Mouse (Mus musculus) urinary bladder, postnatal 10 days (tissue): ENCODE results near the gene Tmem30b.
"Not testable (repeated sequence)": the region's sequence is repeated elsewhere in the genome, so short reads cannot be mapped to it uniquely, and the experiment has no call there.

Experiments
- DNase-seq: peaks from one replicate; pipeline ENCODE4 v3.0.0; 2022; ENCODE audit warnings: low spot score

Tmem30b gene

DNA sequence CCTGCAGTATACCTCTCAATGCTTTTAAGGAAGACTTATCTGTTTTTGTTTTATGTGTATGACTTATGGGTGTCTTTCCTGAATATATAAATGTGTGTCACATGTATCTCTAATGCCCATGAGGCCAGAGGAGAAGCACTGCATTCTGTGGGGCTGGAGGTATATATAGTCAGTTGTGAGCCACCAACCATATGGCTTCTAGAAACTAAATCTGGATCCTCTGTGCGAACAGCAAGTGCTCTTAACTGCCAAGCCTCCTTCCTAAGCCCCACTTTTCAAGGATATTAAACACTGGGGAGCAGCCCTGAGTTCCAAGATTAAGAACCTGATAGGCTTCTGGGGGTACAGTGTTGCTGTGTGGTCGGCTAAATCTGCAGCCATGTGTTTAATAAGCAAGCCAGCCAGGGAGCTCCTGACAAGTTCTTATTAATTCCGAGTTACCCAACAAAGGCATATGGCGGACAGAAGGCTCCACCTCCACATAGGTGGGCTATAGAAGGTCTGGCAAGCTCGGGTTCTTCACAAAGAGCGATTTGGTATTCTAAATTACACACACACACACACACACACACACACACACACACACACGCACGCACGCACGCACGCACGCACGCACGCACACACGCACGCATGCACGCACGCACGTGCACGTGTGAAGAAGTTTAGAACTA lies 12.5 kb upstream of the Tmem30b start:
- no peak for DNase-seq

- no peak for DNase-seq
Measured at GRCm38 (mm10) chr12:73554155-73554554, 8.0 kb upstream of the Tmem30b start.

DNA sequence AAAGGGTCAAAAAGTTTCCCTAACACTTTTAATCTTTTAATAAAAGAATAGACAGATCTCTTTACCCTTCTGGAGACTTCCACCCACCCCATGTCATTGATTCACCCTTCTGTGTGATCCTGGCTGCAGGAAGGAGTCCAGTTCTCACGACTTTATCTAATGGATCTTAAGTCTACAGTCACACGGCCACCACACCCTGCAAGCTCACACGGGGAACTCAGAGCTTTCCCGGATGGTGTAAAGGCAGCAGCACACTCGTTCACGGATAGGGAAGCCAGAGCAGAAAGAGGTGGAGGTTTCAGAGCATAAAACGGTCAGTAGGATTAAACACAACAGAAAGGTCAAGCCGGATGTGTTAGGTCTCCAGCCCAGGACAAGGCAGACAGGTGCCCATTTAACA lies 2.1 kb upstream of the Tmem30b start:
- no peak for DNase-seq

GRCm38 (mm10) chr12:73547646-73548045 lies 1.5 kb upstream of the Tmem30b start:
- no peak for DNase-seq

- no peak for DNase-seq
Measured at GRCm38 (mm10) chr12:73545672-73546085, 513 bp downstream of the Tmem30b start.

DNA sequence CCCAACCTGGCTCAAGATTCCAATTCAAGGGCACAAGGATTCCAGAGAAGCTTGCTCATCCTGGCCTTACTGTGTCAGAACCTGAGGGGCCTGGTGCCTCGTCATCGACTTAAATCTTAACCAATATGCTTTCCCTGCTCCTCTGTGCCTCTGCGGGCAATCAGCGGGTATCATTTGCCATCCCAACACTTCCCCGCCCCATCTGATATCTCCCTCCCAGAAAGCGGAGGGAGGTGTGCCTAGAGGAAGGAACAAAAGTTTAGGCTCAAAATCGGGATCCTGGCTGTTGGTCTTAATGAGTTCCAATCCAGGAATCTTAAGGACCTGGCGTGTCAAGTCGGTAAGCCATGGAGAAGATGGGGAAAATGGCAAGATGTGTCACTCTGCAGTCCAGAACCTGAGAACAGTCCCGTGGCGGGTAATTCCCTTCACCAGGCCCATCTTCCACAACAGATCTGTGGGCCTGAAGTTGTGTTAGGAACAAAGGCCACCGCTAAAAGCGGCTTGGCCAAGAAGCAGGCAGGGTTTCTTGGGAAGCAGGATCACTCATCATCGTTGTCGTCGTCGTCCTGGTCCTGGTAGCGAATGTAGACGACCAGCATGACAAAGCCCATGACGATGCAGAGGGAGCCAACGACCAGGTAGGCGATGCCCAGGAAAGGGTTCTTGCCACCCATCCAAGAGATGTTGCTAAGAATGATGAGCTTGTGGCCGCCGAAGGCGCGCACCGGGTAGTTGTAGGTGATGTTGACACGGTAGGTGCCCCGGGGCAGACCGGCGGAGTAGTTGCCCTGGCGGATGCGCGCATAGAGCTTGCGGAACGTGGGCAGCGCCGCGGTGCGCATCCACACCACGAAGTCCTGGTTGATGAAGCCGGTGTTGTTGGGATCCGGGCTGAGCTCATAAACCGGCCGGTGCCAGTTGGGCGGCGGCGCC lies 1.2 kb downstream of the Tmem30b start:
- DNase-seq, result no peak

- no peak for DNase-seq
Measured at GRCm38 (mm10) chr12:73543191-73543590, 3.0 kb downstream of the Tmem30b start.

- no peak for DNase-seq
Measured at GRCm38 (mm10) chr12:73540402-73540801, 5.8 kb downstream of the Tmem30b start.

GRCm38 (mm10) chr12:73539151-73539550 lies 7.0 kb downstream of the Tmem30b start:
- no peak for DNase-seq

DNA sequence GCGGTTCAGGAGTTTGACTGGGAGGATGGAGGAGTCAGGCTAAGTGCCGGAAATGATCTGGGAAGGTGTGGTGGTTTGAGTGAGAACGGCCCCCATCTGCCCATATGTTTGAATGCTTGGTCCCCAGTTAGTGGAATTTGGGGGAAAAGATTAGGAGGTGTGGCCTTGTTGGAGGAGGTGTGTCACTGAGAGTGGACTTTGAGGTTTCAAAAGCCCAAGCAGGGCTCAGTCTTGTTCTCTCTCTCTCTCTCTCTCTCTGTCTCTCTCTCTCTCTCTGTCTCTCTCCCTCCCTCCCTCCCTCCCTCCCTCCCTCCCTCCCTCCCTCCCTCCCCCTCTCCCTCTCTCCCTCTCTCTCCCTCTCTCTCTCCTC lies 8.1 kb downstream of the Tmem30b start:
- not testable (repeated sequence) for DNase-seq

DNA sequence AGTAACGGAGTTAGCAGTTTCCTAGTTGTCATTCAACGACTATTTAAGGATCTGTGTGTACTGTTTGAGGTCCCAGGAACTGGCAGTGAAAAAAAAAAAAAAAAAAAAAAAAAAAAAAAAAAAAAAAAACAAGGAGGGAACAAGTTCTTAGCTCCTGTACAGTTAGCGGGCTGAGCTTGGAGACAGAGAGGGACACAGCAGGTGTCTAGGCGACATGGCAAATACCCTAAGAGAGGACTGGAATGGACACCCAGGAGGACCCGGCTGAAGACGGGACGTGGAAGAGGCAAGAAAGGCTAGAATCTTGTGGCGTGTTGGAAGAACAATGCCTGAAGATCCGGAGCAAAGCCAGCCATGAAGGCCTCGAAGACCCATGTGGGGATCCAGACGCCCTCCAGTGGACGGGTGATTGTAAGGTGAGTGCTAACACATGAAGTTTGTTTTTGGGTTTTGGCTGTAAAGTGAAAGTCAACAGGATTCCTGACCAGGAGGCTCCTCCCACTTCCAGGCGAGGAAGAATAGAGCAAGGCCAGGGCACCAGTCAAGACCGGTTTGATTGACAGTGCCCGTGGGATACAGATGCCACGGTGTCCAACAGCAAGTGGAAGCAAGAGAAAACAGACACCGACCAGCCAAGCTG lies 8.6 kb downstream of the Tmem30b start:
- no peak for DNase-seq

DNA sequence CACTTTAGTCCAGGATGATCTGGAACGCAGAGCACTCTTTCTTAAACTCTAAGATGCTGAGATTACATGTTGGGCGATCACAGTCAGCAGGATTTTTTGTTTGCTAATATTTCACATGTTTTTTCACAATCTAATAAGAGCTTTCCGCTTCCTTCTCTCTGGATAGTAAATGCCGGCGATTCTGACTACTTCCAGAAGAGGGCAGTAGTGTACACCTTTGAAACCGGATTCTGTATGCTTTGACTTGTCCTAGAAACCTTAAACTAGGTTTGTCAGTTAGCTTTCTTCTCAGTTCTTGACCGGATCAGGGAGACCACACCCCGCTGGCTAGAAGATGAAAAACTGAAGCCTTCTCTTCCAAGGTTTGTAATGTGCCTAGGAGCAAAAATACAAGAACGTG lies 11.6 kb downstream of the Tmem30b start:
- DNase-seq, result no peak

DNA sequence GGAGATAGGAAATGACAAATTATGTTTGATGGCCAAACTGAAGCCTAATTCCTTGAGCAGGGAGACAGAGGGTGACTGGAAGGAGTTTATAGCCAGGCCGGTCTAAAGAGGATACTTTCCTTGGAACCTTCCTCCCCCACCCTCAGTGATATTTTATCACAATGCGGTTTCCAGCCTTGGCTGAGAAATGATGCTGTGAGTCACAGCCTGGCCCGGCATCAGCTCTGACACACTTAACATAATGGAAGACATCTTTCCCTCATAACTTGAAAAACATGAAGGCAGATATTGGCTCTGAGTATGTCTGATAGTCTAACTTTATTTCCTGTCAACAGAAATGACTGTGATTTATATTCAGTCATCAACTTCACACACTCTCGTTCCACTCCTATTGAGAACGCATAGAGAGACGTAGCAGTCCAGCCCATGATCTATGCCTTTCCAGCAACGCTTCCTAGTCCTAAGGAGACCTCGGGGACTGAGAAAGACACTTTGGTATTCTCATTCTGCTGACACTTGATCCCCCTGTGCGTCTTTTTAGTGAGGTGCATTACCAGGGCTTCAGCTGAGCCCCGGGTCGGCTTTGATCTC lies 14.2 kb downstream of the Tmem30b start:
- DNase-seq, result no peak

DNA sequence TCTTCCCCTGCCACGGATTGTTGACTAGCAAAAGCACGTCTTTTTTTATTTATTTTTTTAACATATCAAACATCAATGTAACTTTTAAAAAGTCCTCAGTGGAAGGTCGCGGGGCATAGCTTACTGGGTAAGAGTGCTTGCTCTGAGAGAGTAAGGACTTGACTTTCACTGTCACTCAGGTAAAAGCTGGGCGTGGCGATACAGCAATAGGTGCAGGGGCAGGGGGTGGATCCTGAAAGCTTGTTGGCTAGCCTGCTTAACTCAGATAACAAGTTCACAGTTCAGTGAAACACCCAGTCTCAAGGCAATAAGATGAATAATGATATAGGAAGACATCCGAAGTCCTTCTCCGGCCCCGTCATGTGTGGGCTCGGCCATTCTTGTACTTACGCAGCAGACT lies 16.6 kb downstream of the Tmem30b start:
- no peak for DNase-seq

GRCm38 (mm10) chr12:73529131-73529530 lies 17.1 kb downstream of the Tmem30b start:
- DNase-seq, result no peak

GRCm38 (mm10) chr12:73528142-73528541 lies 18.1 kb downstream of the Tmem30b start:
- not testable (repeated sequence) for DNase-seq

DNA sequence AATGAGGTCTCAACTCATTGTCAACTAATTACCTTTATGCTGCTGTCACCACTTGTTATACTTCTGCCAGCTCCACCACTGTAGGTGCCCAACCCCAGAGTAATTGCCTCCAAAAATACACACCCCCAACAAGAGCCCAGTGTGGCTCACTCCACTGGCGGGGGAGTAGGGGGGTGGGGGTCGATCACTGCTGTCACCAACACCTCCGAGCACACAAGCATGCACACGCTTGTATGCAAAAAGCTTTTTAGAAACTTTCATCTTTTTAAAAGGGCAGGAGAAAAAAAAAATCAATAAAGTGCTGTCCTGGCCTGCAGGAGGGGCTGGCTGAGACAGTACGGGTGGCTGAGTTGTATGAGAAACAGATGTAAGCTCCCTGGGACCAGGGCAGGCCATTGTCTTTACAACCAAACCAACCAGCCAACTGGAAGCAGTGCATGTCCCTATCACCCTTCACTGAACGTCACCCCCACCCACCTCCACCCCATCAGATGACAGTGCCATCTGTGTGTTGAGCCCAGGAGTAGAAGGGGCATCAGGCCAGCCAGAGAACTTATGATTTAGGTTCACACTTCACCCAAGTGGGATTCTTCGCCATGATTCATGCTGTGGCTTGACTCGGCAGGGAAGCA lies 20.8 kb downstream of the Tmem30b start:
- no peak for DNase-seq

GRCm38 (mm10) chr12:73523066-73523465 lies 23.1 kb downstream of the Tmem30b start:
- no peak for DNase-seq

GRCm38 (mm10) chr12:73521944-73522343 lies 24.2 kb downstream of the Tmem30b start:
- no peak for DNase-seq

GRCm38 (mm10) chr12:73521238-73521841 lies 24.9 kb downstream of the Tmem30b start:
- no peak for DNase-seq

GRCm38 (mm10) chr12:73517768-73518167 lies 28.4 kb downstream of the Tmem30b start:
- DNase-seq, result no peak
